Mouse (Mus musculus) ovary, adult 18-20 months (tissue): ENCODE data around the gene Dnm2.

Source experiments
- DNase-seq: peaks from one replicate; pipeline ENCODE4 v3.0.0; 2022; ENCODE audit warnings: low spot score, mixed read lengths

Dnm2 gene

GRCm38 (mm10) chr9:21430724-21431123, 6.0 kb downstream of the Dnm2 start:
- no peak for DNase-seq

- no peak for DNase-seq
Measured at GRCm38 (mm10) chr9:21432066-21432465, 7.4 kb downstream of the Dnm2 start.

- DNase-seq: no peak
Measured at GRCm38 (mm10) chr9:21433766-21434165, 9.1 kb downstream of the Dnm2 start.

GRCm38 (mm10) chr9:21434410-21434809, 9.7 kb downstream of the Dnm2 start:
- no peak for DNase-seq

GRCm38 (mm10) chr9:21435777-21436635, 11.3 kb downstream of the Dnm2 start:
- DNase-seq: peak; percentile 40

- DNase-seq: no peak
Measured at GRCm38 (mm10) chr9:21437577-21437976, 12.9 kb downstream of the Dnm2 start.

- DNase-seq: no peak
Measured at GRCm38 (mm10) chr9:21438219-21438618, 13.5 kb downstream of the Dnm2 start.

- no peak for DNase-seq
Measured at GRCm38 (mm10) chr9:21439456-21439855, 14.7 kb downstream of the Dnm2 start.

- no peak for DNase-seq
Measured at GRCm38 (mm10) chr9:21439914-21440313, 15.2 kb downstream of the Dnm2 start.

- no peak for DNase-seq
Measured at GRCm38 (mm10) chr9:21440387-21440786, 15.7 kb downstream of the Dnm2 start.

GRCm38 (mm10) chr9:21443853-21444252, 19.1 kb downstream of the Dnm2 start:
- no peak for DNase-seq

- no peak for DNase-seq
Measured at GRCm38 (mm10) chr9:21444574-21444973, 19.9 kb downstream of the Dnm2 start.

GRCm38 (mm10) chr9:21445081-21445744, 20.5 kb downstream of the Dnm2 start:
- DNase-seq: no peak

- DNase-seq: no peak
Measured at GRCm38 (mm10) chr9:21447778-21448177, 23.1 kb downstream of the Dnm2 start.

GRCm38 (mm10) chr9:21449710-21450109, 25.0 kb downstream of the Dnm2 start:
- DNase-seq: no peak

GRCm38 (mm10) chr9:21450270-21450669, 25.6 kb downstream of the Dnm2 start:
- DNase-seq: no peak

GRCm38 (mm10) chr9:21451391-21451790, 26.7 kb downstream of the Dnm2 start:
- DNase-seq: no peak

GRCm38 (mm10) chr9:21451870-21452269, 27.2 kb downstream of the Dnm2 start:
- no peak for DNase-seq

GRCm38 (mm10) chr9:21453003-21453402, 28.3 kb downstream of the Dnm2 start:
- DNase-seq: no peak

GRCm38 (mm10) chr9:21453459-21453858, 28.8 kb downstream of the Dnm2 start:
- DNase-seq: no peak

GRCm38 (mm10) chr9:21454556-21454955, 29.8 kb downstream of the Dnm2 start:
- DNase-seq: no peak

GRCm38 (mm10) chr9:21455103-21455770, 30.5 kb downstream of the Dnm2 start:
- DNase-seq: no peak
